Mouse (Mus musculus) adrenal gland, postnatal 36 days (tissue): ENCODE data around the gene Kif6. TPM values are rescaled to one million over a fixed set of nuclear protein-coding genes. Genes with fewer than 3 reads are reported as not detected.

ENCODE experiments used
- DNase-seq, 2 experiments: peaks; one replicate each; pipeline ENCODE4 v3.0.0; 2021; ENCODE audit warnings: mixed read lengths in 1 of 2
- long read RNA-seq, 2 experiments: library from polyadenylated mRNA; stranded (forward); transcript quantifications; one replicate each; pipeline ENCODE4 v2.0.0; 2021; ENCODE audit warnings: borderline sequencing depth in 2 of 2
- total RNA-seq, 2 experiments: library from RNA; stranded (reverse); gene quantifications; 2 replicates each; pipeline ENCODE4 v1.2.3; 2021

The Kif6 gene
- total RNA-seq = 1 to 10 TPM in 1 of 2 experiments, under 1 TPM in 1; 0.23 to 1.1 TPM
- long read RNA-seq, experiment 1, partial matches to known transcripts = 1 of 2 reads
- long read RNA-seq, experiment 1, other reads (novel, unspliced or antisense) = 0 of 2 reads
- long read RNA-seq, experiment 2 = 0 reads

GRCm38 (mm10) chr17:49614577-49615235, at the start of gene Kif6:
Gene Kif6 (plus strand): TSS chr17:49615136.
- peak; percentile 85 to 90 for DNase-seq

- no peak for DNase-seq
These were observed 46.2 kb upstream of the Kif6 start for GRCm38 (mm10) chr17:49568717-49569116.

GRCm38 (mm10) chr17:49577321-49577720, 37.6 kb upstream of the Kif6 start:
- DNase-seq = no peak

- DNase-seq = no peak
These were observed 32.5 kb upstream of the Kif6 start for GRCm38 (mm10) chr17:49582471-49582870.

- DNase-seq = no peak
These were observed 24.9 kb upstream of the Kif6 start for GRCm38 (mm10) chr17:49590051-49590450.

- no peak for DNase-seq
These were observed 9.5 kb upstream of the Kif6 start for GRCm38 (mm10) chr17:49605397-49605796.

GRCm38 (mm10) chr17:49607351-49608027, 7.4 kb upstream of the Kif6 start:
- no peak for DNase-seq

GRCm38 (mm10) chr17:49610296-49610695, 4.6 kb upstream of the Kif6 start:
- DNase-seq = no peak

- DNase-seq = no peak
These were observed 310 bp downstream of the Kif6 start for GRCm38 (mm10) chr17:49615241-49615651.

GRCm38 (mm10) chr17:49624572-49624971, 9.6 kb downstream of the Kif6 start:
- peak; percentile 35 to 50 for DNase-seq

- DNase-seq = no peak
These were observed 12.3 kb downstream of the Kif6 start for GRCm38 (mm10) chr17:49627011-49627794.

GRCm38 (mm10) chr17:49628875-49629274, 13.9 kb downstream of the Kif6 start:
- no peak for DNase-seq

- DNase-seq = no peak
These were observed 18.1 kb downstream of the Kif6 start for GRCm38 (mm10) chr17:49633041-49633440.

- DNase-seq = no peak
These were observed 27.0 kb downstream of the Kif6 start for GRCm38 (mm10) chr17:49641903-49642302.

- no peak for DNase-seq
These were observed 27.4 kb downstream of the Kif6 start for GRCm38 (mm10) chr17:49642336-49642735.

- DNase-seq = no peak
These were observed 28.1 kb downstream of the Kif6 start for GRCm38 (mm10) chr17:49642889-49643490.

- no peak for DNase-seq
These were observed 31.3 kb downstream of the Kif6 start for GRCm38 (mm10) chr17:49646267-49646666.

GRCm38 (mm10) chr17:49648970-49649369, 34.0 kb downstream of the Kif6 start:
- DNase-seq = no peak

GRCm38 (mm10) chr17:49649394-49649793, 34.5 kb downstream of the Kif6 start:
- no peak for DNase-seq

- DNase-seq = no peak
These were observed 35.4 kb downstream of the Kif6 start for GRCm38 (mm10) chr17:49650366-49650765.

- no peak for DNase-seq
These were observed 37.4 kb downstream of the Kif6 start for GRCm38 (mm10) chr17:49652357-49652756.

GRCm38 (mm10) chr17:49652800-49653199, 37.9 kb downstream of the Kif6 start:
- no peak for DNase-seq
